Mouse (Mus musculus) CH12.LX (cell line): ENCODE measurements around the gene Rapgef4.

Experiments used
- CTCF ChIP-seq, 2 experiments: IDR thresholded peaks in 1 of 2; conservative IDR thresholded peaks in 1 of 2; 2 replicates each; pipeline ENCODE4 v1.5.1; 2011 to 2012; ENCODE audit warnings: low read depth in 2 of 2, low read length in 2 of 2, improper control_type of control experiment in 1 of 2, inconsistent platforms in 1 of 2, mild to moderate bottlenecking in 1 of 2, moderate library complexity in 1 of 2
- E2F4 ChIP-seq: IDR thresholded peaks from 2 replicates; pipeline ENCODE4 v1.6.1; 2011; ENCODE audit warnings: low read depth, low read length, improper control_type of control experiment; ENCODE audit not compliant: insufficient replicate concordance
- ETS1 ChIP-seq: conservative IDR thresholded peaks from 2 replicates; pipeline ENCODE4 v1.6.1; 2012; ENCODE audit warnings: low read depth, mild to moderate bottlenecking, inconsistent platforms, low read length, improper control_type of control experiment, moderate library complexity
- POLR2A ChIP-seq: IDR thresholded peaks from 2 replicates; pipeline ENCODE4 v1.6.1; 2011; ENCODE audit warnings: low read depth, mild to moderate bottlenecking, improper control_type of control experiment, low read length
- ZNF384 ChIP-seq: IDR thresholded peaks from 2 replicates; pipeline ENCODE4 v1.6.1; 2012; ENCODE audit warnings: low read depth, low read length, improper control_type of control experiment, inconsistent platforms

GRCm38 (mm10) chr2:72221706-72222105, 240.7 kb downstream of the Rapgef4 start:
- TF ChIP-seq ZNF384 = no peak
- no peak for TF ChIP-seq CTCF (conservative IDR thresholded peaks at IDR 0.05 in 1 of 2, IDR thresholded peaks at IDR 0.05 in 1 of 2; ENCODE audit: low read depth in 2 of 2, low read length in 2 of 2)
- no peak for TF ChIP-seq ETS1
- no peak for TF ChIP-seq E2F4
- no peak for TF ChIP-seq POLR2A
